Mouse (Mus musculus) embryo, embryonic 11.5 days (tissue): ENCODE data around the gene Pacsin2.
"Not testable (repeated sequence)": the region's sequence is repeated elsewhere in the genome, so short reads cannot be mapped to it uniquely, and the experiment has no call there.

Experiments used
- DNase-seq: peaks from one replicate; pipeline ENCODE4 v3.0.0-alpha.2; 2012; ENCODE audit warnings: low read depth, low spot score

Pacsin2 gene

DNA sequence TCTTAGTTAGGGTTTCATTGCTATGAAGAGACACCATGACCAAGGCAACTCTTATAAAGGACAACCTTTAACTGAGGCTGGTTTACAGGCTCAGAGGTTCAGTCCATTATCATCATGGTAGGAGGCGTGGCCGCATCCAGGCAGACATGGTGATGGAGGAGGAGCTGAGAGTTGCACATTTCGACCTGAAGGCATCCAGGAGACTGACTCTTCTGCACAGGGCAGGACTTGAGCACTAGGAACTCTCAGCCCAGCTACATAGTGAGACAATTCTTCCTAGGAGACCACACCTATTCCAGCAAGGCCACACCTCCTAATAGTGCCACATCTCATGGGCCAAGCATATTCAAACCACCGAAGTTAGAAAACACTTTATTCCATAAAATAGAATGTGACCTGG lies 15.4 kb upstream of the Pacsin2 start:
- no peak for DNase-seq

GRCm38 (mm10) chr15:83478096-83478495 lies 13.7 kb upstream of the Pacsin2 start:
- no peak for DNase-seq

GRCm38 (mm10) chr15:83476593-83477273 lies 12.3 kb upstream of the Pacsin2 start:
- DNase-seq, result no peak

DNA sequence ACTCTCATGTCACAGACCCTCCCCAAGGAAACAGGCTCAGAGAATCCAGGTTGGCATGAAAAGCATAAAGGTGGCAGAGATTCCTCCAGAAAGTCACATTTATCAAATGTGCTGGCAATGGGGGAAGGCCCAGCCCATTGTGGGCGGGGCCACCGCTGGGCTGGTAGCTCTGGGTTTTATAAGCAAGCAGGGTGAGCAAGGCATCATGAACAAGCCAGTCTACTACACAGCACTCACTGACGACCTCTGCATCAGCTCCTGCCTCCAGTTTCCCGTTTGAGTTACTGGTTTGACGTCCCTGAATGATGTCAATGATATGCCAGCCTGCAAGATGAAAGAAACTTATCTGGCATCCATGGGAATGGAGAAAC lies 10.0 kb upstream of the Pacsin2 start:
- DNase-seq, result no peak

DNA sequence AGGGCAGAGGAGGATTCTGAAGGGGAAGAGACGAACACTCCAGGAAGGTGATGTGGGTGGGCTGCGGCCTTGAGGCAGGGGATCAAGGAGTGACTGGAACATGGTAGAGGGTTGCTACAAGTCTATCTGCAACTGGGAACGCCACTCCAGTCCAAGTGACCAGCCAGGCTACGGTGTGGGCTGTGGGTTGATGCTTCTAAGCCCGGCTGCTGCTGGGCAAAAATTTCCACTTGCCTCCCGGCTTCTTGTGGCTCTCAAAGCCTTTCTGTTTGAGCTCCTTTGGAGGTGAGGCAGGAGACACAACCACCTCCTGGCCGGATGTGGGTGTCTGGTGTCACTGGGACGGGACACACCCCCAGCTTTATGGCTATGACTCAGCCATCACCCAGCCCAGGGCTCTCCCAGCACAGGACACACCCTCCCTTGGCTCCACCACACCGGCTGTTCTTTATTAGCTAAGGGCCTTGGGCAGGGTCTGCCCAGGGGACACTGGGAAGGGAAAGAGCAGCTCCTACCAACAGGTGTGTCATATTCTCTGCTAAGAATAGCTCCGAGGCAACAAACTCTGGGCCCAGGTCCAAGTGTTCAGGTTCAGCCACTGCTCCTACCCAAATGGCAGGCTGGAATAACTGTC lies 9.5 kb upstream of the Pacsin2 start:
- no peak for DNase-seq

DNA sequence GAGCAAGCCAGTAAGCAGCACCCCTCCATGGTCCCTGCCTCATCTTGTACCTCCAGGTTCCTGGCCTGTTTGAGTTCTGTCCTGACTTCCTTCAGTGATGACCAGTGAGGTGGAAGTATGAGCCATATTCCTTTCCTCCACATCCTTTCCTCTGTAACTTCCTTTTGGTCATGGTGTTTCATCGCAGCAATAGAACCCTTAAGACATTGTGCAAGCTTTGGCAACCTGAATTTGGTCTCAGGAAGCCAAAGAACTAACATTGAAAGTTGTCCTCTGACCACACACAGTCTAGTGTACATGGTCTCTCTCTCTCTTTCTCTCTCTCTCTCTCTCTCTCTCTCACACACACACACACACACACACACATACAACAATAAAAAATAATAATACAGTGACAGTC lies 8.8 kb upstream of the Pacsin2 start:
- DNase-seq, result no peak

- DNase-seq, result no peak
These were observed 7.1 kb upstream of the Pacsin2 start for GRCm38 (mm10) chr15:83471476-83471875.

DNA sequence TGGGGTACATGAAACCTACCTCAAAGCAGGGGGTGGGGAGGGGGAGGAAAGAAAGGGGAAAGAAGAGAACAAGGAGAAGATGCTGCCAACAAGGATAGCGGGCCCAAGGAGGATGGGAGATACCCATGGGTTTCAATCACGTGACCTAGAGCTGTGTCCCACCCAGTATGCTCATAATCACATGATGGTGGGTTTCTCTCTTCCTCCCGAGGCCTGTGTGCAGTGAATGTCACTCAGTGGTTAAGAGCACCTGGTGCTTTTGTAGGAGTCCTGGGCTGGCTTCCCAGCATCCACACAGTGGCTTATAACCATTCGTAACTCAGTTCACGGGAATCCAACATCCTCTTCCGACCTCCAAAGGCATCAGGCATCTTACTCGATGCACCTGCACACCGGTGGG lies 6.0 kb upstream of the Pacsin2 start:
- DNase-seq, result no peak

DNA sequence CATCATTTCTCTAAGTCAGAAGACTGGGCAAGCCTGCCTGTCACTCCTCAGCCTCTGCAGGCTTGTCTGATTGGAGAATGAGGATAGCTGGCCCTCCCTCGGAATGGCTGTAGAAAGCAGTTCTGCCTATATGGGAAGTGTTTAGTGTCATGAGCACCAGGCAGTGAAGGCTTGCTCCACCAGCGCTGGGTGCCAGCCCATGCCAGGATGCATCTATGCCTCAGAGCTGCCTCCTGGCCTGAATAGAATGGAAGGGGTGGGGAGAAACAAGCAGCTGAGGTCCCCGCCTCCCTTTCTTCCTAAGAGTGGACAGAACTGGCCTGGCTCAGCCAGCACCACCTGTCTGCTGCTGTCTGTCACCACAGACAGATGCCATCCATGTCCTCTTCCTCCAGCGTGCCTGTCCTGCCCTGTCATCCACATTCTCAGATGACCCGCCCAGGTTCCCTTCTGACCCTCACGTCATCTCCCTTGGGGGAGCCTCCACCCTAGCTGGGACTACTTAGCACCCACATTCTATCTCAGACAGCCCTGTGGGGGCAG lies 4.9 kb upstream of the Pacsin2 start:
- DNase-seq, result no peak

DNA sequence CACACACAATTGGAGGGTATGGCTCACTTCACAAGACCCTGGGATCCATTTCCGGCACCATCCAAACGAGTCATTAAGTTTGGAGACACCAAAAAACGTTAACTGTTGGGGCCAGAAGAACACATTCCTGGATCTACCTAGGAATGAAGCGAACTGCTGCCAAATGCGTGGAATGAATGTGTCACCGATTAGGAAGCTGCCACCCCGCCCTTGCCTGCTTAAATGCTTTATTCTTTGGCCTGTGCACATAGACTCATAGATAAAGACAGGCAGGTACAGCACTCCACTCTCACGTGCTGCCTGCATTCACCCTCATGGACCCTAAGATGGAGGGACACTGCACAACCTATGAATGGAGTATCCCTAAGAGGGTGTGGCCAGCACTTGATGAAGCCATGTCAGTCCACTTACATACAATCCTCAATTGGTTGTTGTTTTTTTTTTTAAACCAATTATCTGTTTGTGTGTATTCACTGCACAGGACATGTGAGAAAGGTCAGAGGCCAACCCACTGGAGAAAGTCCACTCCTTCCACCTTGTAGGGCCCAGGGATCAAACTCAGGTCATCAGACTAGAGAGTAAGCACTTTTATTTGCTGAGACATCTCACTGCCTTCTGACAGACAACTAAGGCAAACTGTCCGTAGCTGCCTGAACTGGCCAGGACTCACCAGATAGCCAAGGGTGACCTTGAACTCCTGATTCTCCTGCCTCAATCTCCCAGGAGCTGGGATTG lies 3.0 kb upstream of the Pacsin2 start:
- DNase-seq, result no peak

- DNase-seq, result no peak
These were observed 1.9 kb upstream of the Pacsin2 start for GRCm38 (mm10) chr15:83466331-83466730.

DNA sequence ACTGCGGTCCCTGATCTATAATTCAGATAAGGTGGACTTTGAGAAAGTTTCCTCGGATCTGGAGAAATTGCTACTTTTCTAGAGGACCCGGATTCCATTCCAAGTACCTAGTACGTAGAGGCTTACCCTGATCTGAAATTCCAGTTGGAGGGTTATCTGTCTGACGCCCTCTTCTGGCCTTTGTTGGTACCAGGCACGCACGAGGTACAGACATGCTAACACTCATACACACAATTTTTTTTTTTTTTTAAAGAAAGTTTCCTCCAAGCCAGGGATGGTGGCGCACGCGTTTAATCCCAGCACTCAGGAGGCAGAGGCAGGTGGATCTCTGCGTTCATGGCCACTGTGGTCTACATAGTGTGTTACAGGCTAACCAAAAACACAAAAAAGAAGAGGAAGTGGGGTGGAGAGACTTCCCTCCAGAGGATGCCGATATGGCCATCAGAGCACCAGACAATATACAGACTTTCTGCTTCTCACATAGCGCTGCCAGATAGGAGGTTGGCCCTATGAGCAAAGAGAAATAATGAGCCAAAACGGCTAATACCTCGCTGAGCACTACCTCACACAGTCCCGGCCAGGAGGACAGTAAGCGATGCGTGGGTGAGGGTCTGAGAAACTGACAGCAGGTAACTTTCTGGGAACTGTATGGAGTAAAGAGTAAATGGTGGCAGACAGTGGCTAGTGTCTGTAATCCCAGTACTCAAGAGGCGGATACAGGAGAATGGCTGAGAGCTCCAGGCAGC lies 672 bp upstream of the Pacsin2 start:
- DNase-seq, result no peak

- no peak for DNase-seq
These were observed 880 bp downstream of the Pacsin2 start for GRCm38 (mm10) chr15:83463369-83464082.

GRCm38 (mm10) chr15:83462349-83462748 lies 2.1 kb downstream of the Pacsin2 start:
- DNase-seq, result not testable (repeated sequence)

- no peak for DNase-seq
These were observed 3.5 kb downstream of the Pacsin2 start for GRCm38 (mm10) chr15:83460891-83461290.

DNA sequence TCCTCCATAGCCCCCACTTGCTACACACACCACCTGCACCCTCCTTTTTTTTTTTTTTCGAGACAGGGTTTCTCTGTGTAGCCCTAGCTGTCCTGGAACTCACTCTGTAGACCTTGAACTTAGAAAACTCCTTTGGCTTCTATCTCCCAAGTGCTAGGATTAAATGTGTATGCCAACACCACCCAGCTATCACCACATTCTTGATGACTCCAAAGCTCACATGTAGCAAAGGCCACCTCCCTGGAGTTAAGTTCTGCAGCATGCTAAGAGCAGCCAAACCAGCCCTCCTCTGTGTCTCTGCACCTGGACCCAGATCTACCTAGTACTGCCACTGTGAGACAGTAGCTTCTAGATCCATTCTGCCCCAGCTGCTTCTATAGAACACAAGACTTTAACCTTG lies 6.9 kb downstream of the Pacsin2 start:
- DNase-seq, result no peak

- no peak for DNase-seq
These were observed 8.8 kb downstream of the Pacsin2 start for GRCm38 (mm10) chr15:83455637-83456036.

GRCm38 (mm10) chr15:83455034-83455433 lies 9.4 kb downstream of the Pacsin2 start:
- DNase-seq, result no peak

DNA sequence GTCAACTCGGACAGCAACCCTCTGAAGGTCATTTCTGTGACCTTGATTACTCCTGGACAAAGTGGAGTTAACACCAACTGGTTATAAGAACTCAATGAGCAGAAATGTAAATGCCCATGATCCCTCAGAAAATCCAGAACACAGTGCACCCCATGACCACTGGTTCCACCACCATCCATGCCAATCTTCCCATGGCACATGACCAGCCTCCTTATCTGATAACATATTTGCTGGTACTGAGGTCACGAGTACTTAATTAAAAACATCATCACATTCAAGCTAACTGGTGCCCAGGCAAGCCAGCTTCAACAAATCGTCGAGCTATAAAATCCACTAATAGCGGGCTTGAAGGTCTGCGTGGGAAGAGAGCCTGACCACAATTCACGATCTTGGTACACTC lies 10.0 kb downstream of the Pacsin2 start:
- no peak for DNase-seq

- DNase-seq, result no peak
These were observed 10.5 kb downstream of the Pacsin2 start for GRCm38 (mm10) chr15:83453879-83454278.

- DNase-seq, result no peak
These were observed 12.1 kb downstream of the Pacsin2 start for GRCm38 (mm10) chr15:83452219-83452760.
